Mouse (Mus musculus): ENCODE measurements at regions not wholly inside any gene's neighbourhood (a gene's known extent, or its start where the extent isn't known, plus 50 kb on each side); places are given as distances from the start of the nearest gene placed in this dataset.

DNA sequence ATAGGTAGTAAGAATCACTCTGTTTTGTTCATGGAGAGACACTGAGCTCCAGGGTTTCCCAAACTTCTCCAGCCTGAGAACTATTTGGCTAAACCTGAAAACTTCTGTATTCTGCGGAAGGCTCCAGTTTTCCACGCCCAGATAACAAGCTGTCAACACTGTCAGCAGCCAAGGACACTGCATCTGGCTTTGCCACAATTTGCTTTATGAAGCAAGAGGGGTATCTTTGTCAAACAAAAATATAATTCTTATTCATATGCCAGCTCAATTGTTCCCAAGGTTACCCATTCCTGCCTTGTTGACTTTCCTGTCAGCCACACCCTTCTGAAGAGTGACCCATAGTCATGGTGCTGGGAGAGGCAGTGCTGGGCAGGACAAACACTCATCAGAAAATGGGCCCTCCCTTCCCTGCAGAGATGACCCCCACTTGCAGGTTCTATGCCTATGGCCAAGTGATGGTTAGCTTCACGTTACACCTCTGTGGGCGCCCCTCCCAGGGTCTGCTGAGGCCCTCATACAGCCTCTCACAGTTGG, 64.9 kb upstream of the Bod1 start:
- no peak overlapping the region for H3K4me3 ChIP-seq
- no peak for ATAC-seq (ENCODE audit: low FRiP score, low read depth)
- 89% methylated on average over 4 of the region's 4 CpGs for WGBS
- no peaks in the 10 kb centered on the region for H3K36me3 ChIP-seq
- H3K9ac ChIP-seq: no peak overlapping the region
- H3K4me1 ChIP-seq (replicated peaks): peaks cover 20% of the 10 kb centered on the region
- no peak overlapping the region for H3K4me2 ChIP-seq
- no peaks in the 10 kb centered on the region for H3K9me3 ChIP-seq
- no peak overlapping the region for H3K27ac ChIP-seq (replicated peaks)
- no peaks in the 10 kb centered on the region for H3K27me3 ChIP-seq

DNA sequence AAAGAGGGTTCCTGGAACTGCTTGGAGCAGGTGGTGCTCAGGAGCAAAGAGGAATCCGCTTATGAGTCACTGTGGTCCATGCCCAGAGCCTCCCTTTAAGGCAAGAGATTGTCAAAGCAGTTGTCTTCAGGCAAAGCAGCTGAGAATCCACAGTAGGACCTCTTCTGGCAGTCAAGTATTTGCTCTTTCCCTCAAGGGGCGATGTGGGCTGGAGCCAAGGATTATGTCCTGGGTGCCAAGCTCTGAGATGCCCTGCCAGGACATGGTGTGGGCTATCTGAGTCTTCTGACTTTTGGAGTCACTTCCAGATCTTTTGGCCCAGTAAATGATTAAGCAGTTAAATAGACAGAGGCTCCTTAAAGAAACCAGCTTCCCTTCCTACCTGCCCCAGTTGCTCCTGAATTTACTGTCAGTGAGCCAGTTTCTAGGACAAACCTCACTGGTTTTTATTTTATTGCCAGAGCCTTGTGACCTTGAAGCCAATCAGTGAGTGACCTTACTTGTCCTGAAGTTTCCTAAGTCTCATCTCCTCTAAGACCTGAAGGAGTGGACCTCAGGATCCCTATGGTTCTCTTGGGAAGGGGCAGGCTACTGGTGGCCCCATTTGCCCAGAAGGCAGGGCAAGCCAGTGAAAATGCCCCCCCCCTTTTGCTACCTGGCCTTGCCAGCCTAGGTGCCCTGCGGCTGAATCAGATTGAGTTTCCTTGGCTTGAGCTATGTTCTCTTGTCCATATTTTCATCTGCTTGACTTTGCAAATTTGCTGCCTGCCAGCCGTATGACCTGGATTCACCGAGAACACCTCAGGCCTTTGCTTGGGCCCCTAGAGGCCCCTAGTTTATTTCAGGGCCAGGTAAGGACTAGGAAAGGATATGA, 66.7 kb upstream of the Bod1 start:
- H3K27ac ChIP-seq (replicated peaks): no peak overlapping the region

DNA sequence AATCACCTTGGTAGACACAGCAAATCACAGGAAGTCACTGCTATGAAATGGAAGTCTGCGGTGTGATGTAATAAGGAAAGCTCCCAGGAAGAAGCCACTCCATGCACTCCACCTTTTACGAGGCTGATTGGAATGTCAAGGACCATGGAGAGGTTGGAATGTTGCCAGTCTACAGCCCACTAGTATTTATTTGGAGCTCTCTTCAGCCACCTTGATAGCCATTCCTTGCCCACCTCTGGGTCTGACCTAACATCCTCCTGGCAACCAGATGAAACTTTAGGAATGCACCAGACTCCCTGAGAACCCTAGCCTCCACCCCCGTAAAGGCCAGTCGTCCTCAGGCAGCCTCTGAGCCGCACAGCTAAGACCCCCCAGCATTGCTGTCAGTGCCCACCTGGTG, 68.7 kb upstream of the Bod1 start:
- Histone ChIP-seq H3K4me3 (no peak overlapping the region), H3K4me1 (replicated peaks) (peaks cover 13% of the 10 kb centered on the region), H3K9me3 (no peaks in the 10 kb centered on the region), H3K9ac (no peak overlapping the region), H3K4me2 (no peak overlapping the region), H3K36me3 (no peaks in the 10 kb centered on the region), H3K27ac (replicated peaks) (no peak overlapping the region), H3K27me3 (no peaks in the 10 kb centered on the region)
- 81% methylated on average over 5 of the region's 5 CpGs for WGBS
- no peak for ATAC-seq (ENCODE audit: low FRiP score, low read depth)

More for the DNA sequence above, 66.7 kb upstream of the Bod1 start:
- WGBS: 93% methylated on average over 5 of the region's 5 CpGs
- Histone ChIP-seq H3K4me1 (replicated peaks) (peaks cover 16% of the 10 kb centered on the region), H3K9ac (no peak overlapping the region), H3K27me3 (no peaks in the 10 kb centered on the region), H3K36me3 (no peaks in the 10 kb centered on the region), H3K4me3 (no peak overlapping the region), H3K9me3 (no peaks in the 10 kb centered on the region), H3K4me2 (no peak overlapping the region)
- no peak for ATAC-seq (ENCODE audit: low FRiP score, low read depth)

DNA sequence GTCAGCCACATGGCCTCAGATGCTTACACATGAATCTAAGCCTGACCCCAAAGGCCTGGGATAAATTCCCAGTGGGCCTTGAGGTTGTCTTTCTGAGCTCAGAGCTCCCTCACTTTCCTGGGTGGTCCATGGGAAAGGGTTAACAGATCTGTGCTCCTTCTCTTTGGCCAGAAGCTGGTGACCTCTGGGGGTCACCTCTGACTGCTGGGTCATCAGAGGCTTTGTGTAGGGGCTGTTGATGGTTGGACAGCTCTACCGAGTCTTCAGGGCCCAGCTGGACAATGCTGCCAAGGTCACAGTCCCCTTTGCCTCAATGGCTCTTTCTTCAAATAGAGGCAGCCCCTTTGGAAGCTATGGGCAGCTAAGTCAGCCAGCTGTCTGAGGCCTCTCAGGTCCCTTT, 70.5 kb upstream of the Bod1 start:
- 15% methylated on average over 1 of the region's 1 CpGs for WGBS
- no peaks in the 10 kb centered on the region for H3K9me3 ChIP-seq
- H3K27me3 ChIP-seq: no peaks in the 10 kb centered on the region
- no peak overlapping the region for H3K4me2 ChIP-seq
- H3K36me3 ChIP-seq: no peaks in the 10 kb centered on the region
- ATAC-seq (ENCODE audit: low FRiP score, low read depth): no peak
- no peak overlapping the region for H3K4me3 ChIP-seq
- H3K9ac ChIP-seq: no peak overlapping the region
- H3K27ac ChIP-seq (replicated peaks): no peak overlapping the region
- peaks cover 18% of the 10 kb centered on the region for H3K4me1 ChIP-seq (replicated peaks)

DNA sequence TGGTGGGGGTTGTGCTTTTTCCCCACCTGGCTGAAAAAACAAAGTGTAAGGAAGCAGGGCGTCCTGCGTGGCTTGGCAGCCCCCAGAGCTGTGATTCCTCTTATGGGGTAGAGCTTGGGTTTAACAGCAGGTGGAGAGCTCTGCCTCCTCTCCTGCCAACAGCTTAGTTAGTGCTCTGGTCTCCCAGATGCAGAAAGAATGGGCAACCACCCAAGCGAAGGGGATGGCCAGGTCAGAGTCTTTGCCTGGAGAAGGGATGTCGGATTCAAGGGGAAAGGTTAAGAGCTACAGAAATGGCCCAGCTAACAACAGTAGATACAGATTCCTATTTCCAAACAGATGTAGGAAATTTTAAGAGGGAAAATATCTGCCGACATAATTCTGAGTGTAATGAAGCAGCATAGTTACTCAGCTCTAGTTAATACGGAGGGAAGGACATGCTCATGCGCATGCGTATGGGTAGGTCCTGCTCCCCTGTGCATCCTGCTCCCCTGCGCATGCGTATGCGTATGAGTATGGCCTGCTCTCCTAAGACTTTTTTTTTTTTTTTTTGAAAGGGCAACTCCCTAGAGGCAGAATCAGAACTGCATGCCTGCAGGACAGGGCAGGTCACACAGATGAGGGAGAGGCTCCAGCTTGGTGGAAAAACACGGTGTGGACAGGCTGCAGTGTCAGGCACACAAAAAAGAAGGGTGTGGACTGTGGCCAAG, 72.5 kb upstream of the Bod1 start:
- Histone ChIP-seq H3K9ac (no peak overlapping the region), H3K4me3 (no peak overlapping the region), H3K4me1 (replicated peaks) (peaks cover 25% of the 10 kb centered on the region), H3K27ac (replicated peaks) (no peak overlapping the region), H3K9me3 (no peaks in the 10 kb centered on the region), H3K27me3 (no peaks in the 10 kb centered on the region), H3K4me2 (no peak overlapping the region), H3K36me3 (no peaks in the 10 kb centered on the region)
- no peak for ATAC-seq (ENCODE audit: low FRiP score, low read depth)
- WGBS: 66% methylated on average over 12 of the region's 12 CpGs

DNA sequence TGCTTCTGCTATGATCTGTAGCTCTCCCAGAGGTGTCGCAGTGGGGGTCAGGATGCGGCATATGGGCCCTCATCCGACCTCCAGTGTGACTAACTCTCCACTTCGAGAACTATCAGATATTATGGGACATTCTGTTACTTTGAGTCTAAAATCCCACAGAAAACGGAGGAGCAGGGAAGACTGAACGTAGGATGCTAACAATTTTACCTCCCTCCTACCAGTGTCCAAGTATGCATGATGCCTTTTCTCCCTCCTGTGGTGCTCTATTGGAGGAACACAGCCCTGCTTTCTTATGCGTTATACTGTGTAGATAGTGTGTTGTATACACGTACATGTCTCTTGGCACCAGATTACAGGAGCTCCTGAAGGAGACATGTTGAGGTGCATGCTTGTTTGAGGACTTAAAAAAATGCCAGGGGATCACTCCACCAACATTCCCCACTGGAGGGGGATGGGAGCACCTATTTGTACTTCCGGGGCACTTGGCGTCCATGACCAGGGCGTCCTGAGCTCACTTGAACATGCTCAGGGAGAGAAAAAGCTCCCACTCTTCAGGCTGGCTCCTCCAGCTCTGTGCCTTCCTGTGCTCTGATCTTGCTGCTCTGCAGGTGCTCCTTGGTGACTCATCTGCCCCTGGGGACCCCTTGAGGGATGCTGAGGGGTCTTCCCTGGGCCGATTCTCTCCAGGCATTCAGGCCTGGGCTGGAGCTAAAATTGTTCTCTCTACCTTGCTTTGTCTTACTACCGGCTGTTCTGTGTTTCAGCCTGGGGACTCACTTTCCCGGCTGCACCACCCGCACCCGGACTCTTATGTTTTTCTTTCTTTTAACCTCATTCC, 73.6 kb upstream of the Bod1 start:
- Histone ChIP-seq H3K36me3 (no peaks in the 10 kb centered on the region), H3K4me3 (no peak overlapping the region), H3K9me3 (no peaks in the 10 kb centered on the region), H3K27ac (replicated peaks) (no peak overlapping the region), H3K9ac (no peak overlapping the region), H3K4me1 (replicated peaks) (peaks cover 25% of the 10 kb centered on the region), H3K27me3 (no peaks in the 10 kb centered on the region), H3K4me2 (no peak overlapping the region)
- 56% methylated on average over 16 of the region's 16 CpGs for WGBS
- no peak for ATAC-seq (ENCODE audit: low FRiP score, low read depth)

DNA sequence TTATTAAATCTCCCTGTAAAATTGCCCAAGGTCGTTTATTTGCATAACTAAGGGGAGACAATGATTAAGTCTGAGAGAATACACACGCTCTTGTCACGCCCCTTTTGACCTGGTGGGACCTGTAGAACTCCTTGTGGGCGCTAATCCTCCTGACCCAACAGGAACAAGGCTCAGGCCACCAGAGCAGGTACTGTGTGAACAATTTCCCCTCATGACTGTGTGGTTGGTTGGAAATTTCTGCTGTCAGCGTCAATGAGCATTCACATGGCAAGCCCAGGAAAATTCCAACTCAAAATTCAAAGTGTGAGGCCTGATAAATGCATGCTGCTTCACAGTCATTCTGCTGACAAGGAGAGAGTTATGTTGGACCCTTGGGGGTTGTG, 74.2 kb upstream of the Bod1 start:
- no peak for ATAC-seq (ENCODE audit: low FRiP score, low read depth)
- Histone ChIP-seq H3K4me2 (no peak overlapping the region), H3K4me3 (no peak overlapping the region), H3K9me3 (no peaks in the 10 kb centered on the region), H3K9ac (no peak overlapping the region), H3K36me3 (no peaks in the 10 kb centered on the region), H3K27me3 (no peaks in the 10 kb centered on the region), H3K4me1 (replicated peaks) (peaks cover 25% of the 10 kb centered on the region), H3K27ac (replicated peaks) (no peak overlapping the region)
- WGBS: 41% methylated on average over 5 of the region's 5 CpGs

DNA sequence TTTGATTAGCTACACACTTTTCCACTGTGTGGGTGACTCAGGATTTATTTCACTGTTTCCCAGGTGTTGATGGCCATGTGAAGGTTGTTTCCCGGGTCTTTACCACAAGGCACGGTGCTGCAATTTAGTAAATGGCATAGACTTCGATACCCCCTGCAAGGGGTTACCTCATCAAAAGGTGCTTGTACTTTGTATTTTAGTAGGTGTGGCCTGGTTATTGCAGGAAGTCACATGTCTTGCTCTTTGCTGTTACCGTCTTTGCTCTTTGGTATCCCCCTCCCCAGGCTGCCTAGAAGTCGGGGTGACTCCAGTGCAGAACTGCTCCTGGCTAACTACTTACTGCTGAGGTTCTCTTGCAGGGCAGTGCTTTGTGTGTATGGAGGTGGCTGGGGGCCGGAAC, 74.8 kb upstream of the Bod1 start:
- Histone ChIP-seq H3K4me3 (no peak overlapping the region), H3K9me3 (no peaks in the 10 kb centered on the region), H3K4me2 (no peak overlapping the region), H3K4me1 (replicated peaks) (peaks cover 25% of the 10 kb centered on the region), H3K27ac (replicated peaks) (no peak overlapping the region), H3K9ac (no peak overlapping the region), H3K27me3 (no peaks in the 10 kb centered on the region), H3K36me3 (no peaks in the 10 kb centered on the region)
- ATAC-seq (ENCODE audit: low FRiP score, low read depth): no peak
- WGBS: 79% methylated on average over 6 of the region's 6 CpGs

DNA sequence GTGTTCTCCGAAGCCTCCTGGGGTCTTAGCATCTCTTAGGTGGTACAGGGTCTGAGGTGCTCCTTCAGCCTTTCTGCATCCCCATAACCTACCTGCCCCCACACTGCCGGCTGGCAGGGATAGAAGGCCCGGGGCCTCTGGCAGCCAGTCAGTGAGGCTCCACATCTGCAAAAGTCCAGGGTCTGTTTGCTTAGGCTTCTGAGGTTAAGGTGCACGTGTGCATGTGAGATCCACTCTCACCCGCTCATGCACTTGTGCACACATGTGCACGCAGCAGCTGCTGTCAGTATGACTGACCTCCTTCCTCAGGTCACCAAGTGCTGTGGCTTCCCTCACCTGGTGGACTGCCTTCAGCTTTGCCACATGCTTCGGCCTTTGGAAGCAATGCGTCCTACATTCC, 75.3 kb upstream of the Bod1 start:
- Histone ChIP-seq H3K4me3 (no peak overlapping the region), H3K27ac (replicated peaks) (no peak overlapping the region), H3K4me1 (replicated peaks) (peaks cover 25% of the 10 kb centered on the region), H3K36me3 (no peaks in the 10 kb centered on the region), H3K4me2 (no peak overlapping the region), H3K27me3 (no peaks in the 10 kb centered on the region), H3K9me3 (no peaks in the 10 kb centered on the region), H3K9ac (no peak overlapping the region)
- ATAC-seq (ENCODE audit: low FRiP score, low read depth): no peak
- 91% methylated on average over 8 of the region's 8 CpGs for WGBS

DNA sequence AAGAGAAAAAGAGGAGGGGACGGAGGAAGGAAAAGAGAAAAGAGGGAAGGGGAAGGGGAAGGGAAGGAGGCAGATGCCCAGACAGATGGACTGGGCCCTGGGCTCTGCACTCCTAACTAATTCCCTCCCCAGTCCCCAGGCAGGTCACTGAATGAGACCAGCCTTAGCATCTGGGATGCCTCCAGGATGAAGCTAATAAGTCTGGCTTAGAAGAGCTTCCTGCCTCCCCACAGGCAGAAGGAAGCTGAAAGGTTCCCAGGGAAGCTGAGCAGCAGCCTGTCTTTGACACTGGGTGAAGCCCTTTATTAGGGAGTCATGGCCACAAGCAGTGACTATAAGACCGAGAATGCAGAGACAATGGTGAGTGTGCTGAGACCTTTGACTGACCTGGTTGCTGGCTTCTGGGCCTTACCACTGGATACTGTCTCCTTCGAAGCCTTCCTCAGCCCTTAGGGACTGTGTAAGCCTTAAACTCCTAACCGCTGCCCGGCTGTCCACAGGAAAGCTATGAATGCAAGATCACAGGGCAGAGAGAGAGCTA, 76.7 kb upstream of the Bod1 start:
- WGBS: 62% methylated on average over 5 of the region's 5 CpGs

DNA sequence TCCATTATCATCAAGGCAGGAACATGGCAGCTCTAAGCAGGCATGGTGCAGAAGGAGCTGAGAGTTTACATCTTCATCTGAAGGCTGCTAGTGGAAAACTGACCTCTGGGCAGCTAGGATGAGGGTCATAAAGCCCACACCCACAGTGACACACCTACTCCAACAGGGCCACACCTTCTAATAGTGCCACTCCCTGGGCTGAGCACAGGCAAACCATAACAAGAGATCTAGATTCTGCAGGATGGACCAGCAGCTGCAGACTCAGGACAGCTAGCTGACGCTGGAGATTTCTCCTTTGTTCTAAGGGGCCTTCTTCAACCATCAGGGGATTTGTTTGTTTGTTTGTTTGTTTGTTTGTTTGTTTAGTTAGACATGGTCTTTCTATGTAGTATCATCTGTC, 79.6 kb upstream of the Bod1 start:
- no peaks in the 10 kb centered on the region for H3K9me3 ChIP-seq
- 97% methylated on average over 1 of the region's 1 CpGs for WGBS
- no peak overlapping the region for H3K4me3 ChIP-seq
- H3K27me3 ChIP-seq: no peaks in the 10 kb centered on the region
- H3K36me3 ChIP-seq: no peaks in the 10 kb centered on the region
- H3K27ac ChIP-seq (replicated peaks): no peak overlapping the region
- ATAC-seq (ENCODE audit: low FRiP score, low read depth): no peak
- no peak overlapping the region for H3K9ac ChIP-seq
- peaks cover 27% of the 10 kb centered on the region for H3K4me1 ChIP-seq (replicated peaks)
- no peak overlapping the region for H3K4me2 ChIP-seq

More for the DNA sequence above, 76.7 kb upstream of the Bod1 start:
- no peak overlapping the region for H3K9ac ChIP-seq
- no peaks in the 10 kb centered on the region for H3K9me3 ChIP-seq
- no peak overlapping the region for H3K4me3 ChIP-seq
- no peaks in the 10 kb centered on the region for H3K36me3 ChIP-seq
- H3K4me2 ChIP-seq: no peak overlapping the region
- peaks cover 30% of the 10 kb centered on the region for H3K4me1 ChIP-seq (replicated peaks)
- peak overlapping the region; percentile 13; the same call in 1 of the 2 replicates for H3K27ac ChIP-seq (replicated peaks)
- ATAC-seq (ENCODE audit: low FRiP score, low read depth): no peak
- no peaks in the 10 kb centered on the region for H3K27me3 ChIP-seq
